Mouse (Mus musculus) bone marrow, adult 2 months (tissue): ENCODE results near the gene Gm10128.
"Not testable (repeated sequence)": the region's sequence is repeated elsewhere in the genome, so short reads cannot be mapped to it uniquely, and the experiment has no call there.

Experiments
- CTCF ChIP-seq: fragments of 200-500 bp; IDR thresholded peaks from 2 replicates; pipeline ENCODE4 v1.5.1; 2011; ENCODE audit warnings: low read length, control low read depth; ENCODE audit not compliant: control insufficient read depth, insufficient read depth
- POLR2A ChIP-seq: fragments of 200-500 bp; IDR thresholded peaks from 2 replicates; pipeline ENCODE4 v1.6.1; 2011; ENCODE audit warnings: low read depth, mild to moderate bottlenecking, control low read depth, low read length, borderline replicate concordance; ENCODE audit not compliant: control insufficient read depth

DNA sequence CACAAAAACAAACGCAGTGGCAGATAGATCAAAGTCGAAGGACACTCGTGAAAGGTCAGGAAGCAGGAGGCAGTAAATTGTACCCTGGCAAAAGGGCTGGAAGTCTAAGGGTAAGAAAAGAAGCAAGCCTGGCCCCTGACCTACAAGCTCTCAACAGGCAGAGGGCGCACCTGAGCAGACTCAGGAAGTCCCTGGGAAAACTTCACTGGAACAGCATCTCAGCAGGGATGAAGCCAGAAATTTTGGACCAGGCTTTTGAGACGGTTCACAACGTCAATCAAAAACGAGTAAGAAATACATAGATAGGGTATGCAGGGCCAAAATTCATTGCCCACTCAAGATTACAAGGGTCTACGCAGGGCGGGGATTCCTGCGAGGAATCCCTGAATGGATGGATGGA is 13.7 kb upstream of the Gm10128 start:
- not testable (repeated sequence) for TF ChIP-seq CTCF, POLR2A
